Mouse (Mus musculus) adrenal gland, postnatal 25 days (tissue): ENCODE data around the gene Fam102b. TPM values are rescaled to one million over a fixed set of nuclear protein-coding genes. Genes with fewer than 3 reads are reported as not detected.

Experiments used
- DNase-seq: peaks from one replicate; pipeline ENCODE4 v3.0.0; 2021; ENCODE audit warnings: mixed read lengths
- long read RNA-seq: library from polyadenylated mRNA; stranded (forward); transcript quantifications from one replicate; pipeline ENCODE4 v2.0.0, GENCODE M21; 2021
- total RNA-seq: library from RNA; stranded (reverse); gene quantifications from 2 replicates; pipeline ENCODE4 v1.2.3, GENCODE M21; 2021

Fam102b gene
- 8.6 and 9.4 TPM in 2 replicates for total RNA-seq
- long read RNA-seq, full-length matches to known transcripts, result 4 of 8 reads
- long read RNA-seq, partial matches to known transcripts, result 0 of 8 reads
- long read RNA-seq, other reads (novel, unspliced or antisense), result 4 of 8 reads

GRCm38 (mm10) chr3:109027515-109027987 is at the start of gene Fam102b:
TSS of gene Fam102b (minus strand) at chr3:109027607.
- peak; percentile 91 for DNase-seq

- no peak for DNase-seq
Observed at GRCm38 (mm10) chr3:109062989-109063388, 35.6 kb upstream of the Fam102b start.

DNA sequence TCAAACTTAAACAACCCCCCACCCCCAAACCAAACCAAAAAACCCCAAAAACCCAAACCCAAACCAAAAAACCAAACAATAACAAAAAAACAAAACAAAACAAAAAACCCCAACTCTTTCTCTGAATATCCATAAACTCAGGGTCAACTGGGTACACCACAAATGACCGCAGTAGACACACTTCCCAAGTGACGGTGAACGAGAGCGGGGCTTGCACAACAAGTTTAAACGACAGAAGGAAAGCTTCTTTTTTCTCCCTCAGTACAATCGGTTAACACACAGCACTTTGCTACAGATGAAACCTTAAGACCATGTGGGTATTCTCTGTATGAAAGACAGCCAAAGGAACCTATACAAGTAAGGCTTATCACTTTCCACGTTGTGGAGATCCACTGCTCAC is 35.0 kb upstream of the Fam102b start:
- DNase-seq, result no peak

DNA sequence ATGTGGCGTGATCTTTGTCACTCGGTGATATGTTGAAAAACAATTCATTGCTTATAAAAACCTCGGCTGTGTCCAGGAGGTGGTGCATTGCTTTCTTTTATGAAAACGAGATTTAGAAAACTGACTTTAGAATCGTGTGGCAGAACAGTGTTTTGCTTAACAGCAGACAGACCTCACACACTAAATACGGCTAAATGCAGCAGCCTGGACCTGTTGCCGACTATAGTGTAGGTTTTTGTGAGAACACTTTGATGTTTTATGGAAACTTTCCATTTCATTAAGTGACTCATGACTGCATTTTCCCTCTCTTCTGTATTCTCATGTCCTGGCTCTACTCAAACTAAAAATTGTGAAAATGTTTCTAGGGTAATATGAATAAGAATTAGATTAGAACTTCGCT is 32.5 kb upstream of the Fam102b start:
- no peak for DNase-seq

DNA sequence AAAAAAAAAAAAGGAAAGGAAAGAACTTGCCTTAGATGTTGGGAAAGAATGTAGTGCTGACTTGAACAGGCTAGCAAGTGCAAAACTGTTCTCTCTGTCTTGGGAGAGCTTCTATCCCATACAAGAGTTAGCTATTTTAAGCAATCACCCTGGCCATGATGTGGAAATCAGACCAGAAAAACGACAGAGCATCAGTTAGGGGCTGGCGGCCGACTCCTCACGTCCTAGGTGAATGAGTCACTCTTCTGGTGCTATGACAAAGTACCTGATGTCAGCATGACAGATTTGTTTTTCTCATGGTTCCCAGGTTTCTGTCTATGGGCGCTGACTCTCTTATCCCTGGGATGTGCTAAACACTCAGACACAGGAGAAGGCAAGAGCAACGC is 24.5 kb upstream of the Fam102b start:
- no peak for DNase-seq

- DNase-seq, result no peak
Observed at GRCm38 (mm10) chr3:109051056-109051945, 23.9 kb upstream of the Fam102b start.

- no peak for DNase-seq
Observed at GRCm38 (mm10) chr3:109047707-109048283, 20.4 kb upstream of the Fam102b start.

DNA sequence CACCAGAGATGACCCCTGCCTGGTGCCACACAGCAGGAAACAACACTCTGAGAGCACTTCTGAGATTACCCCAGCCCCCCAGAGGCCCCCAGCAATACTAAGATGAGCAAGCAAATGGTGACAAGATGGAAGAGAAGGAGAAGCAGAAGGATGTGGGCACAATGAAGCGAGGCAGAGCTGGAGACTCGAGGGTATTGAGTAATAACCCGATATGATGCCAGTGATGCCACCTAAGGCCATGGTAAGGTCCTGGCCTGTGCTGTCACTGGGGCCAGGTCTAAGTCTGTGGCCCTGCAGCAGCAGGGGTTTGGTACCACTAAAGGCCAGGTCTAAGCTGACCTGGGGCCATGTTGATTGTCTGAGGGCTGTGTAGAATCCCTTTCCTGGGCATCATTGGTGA is 19.0 kb upstream of the Fam102b start:
- no peak for DNase-seq

- no peak for DNase-seq
Observed at GRCm38 (mm10) chr3:109043395-109043794, 16.0 kb upstream of the Fam102b start.

GRCm38 (mm10) chr3:109040908-109041307 is 13.5 kb upstream of the Fam102b start:
- DNase-seq, result no peak

DNA sequence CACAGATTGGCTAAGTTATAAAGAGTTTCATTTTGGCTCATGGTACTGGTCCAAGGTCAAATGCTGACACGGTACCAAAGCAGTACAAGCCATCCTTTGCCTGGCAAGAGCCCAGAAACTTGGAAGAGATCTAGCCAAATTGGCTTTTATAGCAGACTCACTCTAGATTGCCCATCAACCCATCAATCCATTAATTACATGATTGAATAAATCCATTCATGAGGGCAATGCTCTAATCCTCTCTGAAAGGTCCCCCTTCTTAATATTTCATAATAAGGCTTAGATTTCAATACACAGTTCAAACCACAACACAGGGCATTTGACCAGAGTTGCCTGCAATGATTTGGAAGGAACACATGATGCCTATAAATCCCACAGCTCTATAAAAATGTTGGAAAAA is 7.0 kb upstream of the Fam102b start:
- no peak for DNase-seq

- no peak for DNase-seq
Observed at GRCm38 (mm10) chr3:109032306-109032705, 4.9 kb upstream of the Fam102b start.

DNA sequence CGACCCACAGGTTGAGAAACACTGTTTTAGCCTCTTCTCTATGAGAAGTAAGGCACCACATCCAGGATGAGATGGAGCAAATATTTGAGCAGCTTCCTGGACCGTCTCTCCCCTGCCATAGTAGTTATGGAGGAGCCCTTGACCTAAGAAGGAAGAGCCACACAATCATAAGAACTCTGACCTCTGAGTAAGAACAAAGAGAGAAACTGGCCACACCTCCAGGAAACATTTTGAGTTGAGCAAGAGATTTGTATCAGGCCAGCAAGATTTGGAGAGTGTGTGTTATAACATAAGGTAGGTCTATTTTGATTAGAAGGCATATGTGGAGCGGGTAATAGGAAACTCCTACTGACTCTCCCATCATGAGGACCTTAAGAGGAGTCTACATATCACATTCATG is 4.2 kb upstream of the Fam102b start:
- no peak for DNase-seq

DNA sequence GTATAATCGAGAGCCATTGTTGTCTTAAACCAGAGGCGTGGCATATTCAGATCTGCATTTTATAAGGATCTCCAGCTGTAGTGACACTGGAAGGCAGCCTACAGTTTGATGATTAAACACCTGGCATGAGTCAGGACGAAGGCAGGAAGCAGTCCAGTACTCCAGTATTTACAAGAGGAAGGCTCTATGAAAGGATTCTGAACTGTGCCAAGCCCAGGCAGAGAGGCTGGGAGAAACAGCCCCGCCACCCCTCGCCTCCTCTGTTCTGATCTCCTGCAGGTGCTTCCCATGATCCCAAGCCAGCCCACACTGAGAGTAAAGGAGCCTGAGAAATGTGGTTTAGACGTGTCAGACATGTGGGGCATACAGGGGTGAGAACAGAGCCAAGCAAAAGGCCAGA is 3.4 kb upstream of the Fam102b start:
- DNase-seq, result no peak

GRCm38 (mm10) chr3:109029661-109030060 is 2.3 kb upstream of the Fam102b start:
- no peak for DNase-seq

GRCm38 (mm10) chr3:109026991-109027470 is 376 bp downstream of the Fam102b start:
- DNase-seq, result peak; percentile 39

DNA sequence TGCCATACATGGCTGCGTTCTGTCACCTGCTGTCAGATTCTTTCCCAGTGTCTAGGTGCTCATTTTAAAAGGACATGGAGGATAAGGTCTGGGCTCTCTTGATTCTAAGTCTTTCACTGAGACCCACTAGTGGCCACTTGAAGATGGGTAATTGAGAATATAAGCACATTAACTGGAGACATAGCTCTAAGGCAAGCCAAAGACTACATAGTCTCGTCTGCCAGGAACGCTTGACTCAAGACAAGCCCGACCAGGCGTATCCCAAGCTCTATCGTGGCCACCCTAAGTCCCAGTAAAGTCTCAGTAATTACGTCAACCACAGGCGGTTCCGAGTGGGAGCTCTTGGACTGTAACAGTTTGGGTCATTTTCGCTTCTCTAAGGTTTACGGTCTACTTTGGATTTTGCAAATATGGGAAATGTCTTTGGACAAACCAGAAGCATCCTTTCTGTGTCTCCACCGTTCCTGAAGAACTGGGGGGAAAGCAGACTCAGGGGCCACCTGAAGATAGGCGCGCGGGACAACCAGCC is 881 bp downstream of the Fam102b start:
- no peak for DNase-seq

- DNase-seq, result peak; percentile 71
Observed at GRCm38 (mm10) chr3:109025579-109025978, 1.8 kb downstream of the Fam102b start.

DNA sequence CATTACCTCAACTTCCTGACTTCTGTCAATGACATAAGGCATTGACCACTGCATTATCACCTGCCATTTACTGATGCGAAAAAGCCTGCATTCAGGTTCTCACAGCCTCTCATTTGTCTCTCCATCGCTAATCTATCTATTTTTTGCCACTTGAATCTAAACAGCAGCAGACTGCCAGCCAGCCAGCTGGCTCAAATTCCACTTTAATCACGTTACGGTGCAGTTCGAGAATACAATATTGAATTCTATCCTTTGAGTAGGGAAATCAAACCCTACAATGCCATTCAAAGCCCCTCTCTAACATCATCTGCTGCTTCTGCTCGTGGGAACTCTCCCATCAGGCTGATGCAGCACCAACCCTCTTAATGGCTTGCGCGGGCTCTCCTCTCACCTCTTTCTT is 4.3 kb downstream of the Fam102b start:
- no peak for DNase-seq

DNA sequence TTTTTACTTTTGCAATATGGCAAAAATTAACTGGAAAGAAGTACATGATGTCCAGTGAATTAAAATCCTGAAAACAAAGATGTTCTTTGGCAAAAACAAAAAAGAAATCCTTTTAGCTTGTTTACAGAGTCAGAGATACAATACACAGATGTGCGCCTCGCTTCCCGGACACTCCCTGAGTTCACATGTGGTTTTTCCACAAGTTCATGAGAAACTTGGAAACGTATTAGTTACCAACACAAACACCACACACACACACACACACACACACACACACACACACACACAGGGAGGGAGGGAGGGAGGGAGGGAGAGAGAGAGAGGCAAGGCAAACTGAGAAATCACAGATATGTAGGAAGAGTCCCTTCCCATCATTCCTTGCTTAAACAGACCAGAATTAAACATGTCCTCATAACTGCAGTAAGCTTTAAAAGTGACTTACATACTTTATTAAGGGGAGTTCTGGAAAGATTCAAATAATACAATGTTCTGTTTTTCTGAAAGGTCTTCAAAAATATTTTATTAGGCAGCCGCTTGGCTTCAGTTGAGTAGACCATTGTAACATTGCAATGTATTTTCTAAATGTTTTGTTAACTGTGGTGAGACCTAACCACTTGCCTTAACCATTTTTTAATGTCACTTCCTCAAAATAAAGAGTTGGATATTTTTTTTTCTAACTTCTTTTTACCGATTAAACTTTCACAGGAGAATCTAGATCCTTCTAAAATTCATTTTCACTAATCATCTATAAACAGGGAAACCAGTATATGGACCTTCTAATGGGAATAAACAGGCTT is 5.5 kb downstream of the Fam102b start:
- DNase-seq, result no peak

DNA sequence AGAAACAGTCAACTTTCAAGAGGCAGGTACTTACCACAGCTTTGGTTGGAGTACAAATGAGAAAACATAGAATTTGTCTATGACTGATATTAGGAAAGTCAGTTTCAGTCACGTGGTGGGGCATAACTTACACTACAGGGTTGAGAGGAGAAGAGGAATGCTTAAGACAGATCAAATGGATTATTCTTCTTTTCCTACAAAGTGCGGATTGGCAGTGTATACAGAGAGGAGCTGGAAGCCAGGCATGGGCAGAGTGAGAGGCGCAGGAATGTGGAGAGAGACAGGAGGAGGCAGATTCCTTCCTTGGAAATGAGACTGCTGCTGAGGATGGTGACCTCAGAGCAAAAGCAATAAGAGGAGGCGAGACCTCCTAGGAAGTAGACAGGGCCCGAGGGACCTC is 9.1 kb downstream of the Fam102b start:
- DNase-seq, result no peak

- no peak for DNase-seq
Observed at GRCm38 (mm10) chr3:109012595-109012994, 14.8 kb downstream of the Fam102b start.
